Mouse (Mus musculus) liver, embryonic 13.5 days (tissue): ENCODE measurements around the gene Atp1a1. TPM values are rescaled to one million over a fixed set of nuclear protein-coding genes. Genes with fewer than 3 reads are reported as not detected.

Experiments
- ATAC-seq: fragments of 200-750 bp; cut with Nextera tagmentation; 2 replicates; pipeline ENCODE4 v1.8.0; 2017; ENCODE audit warnings: low read depth, mild to moderate bottlenecking, moderate number of reproducible peaks, moderate library complexity
- DNase-seq: peaks from one replicate; pipeline ENCODE4 v3.0.0; 2022
- H3K27ac ChIP-seq: fragments of 300-500 bp; sonication (generic); 2 replicates; pipeline ENCODE4 v1.5.1; 2015; ENCODE audit warnings: moderate library complexity, mild to moderate bottlenecking, inconsistent platforms
- H3K27me3 ChIP-seq: fragments of 300-500 bp; sonication (generic); 2 replicates; pipeline ENCODE4 v1.6.1; 2015; ENCODE audit warnings: mild to moderate bottlenecking, inconsistent platforms
- H3K36me3 ChIP-seq: fragments of 300-500 bp; sonication (generic); 2 replicates; pipeline ENCODE4 v1.6.1; 2015; ENCODE audit warnings: mild to moderate bottlenecking, inconsistent platforms
- H3K4me1 ChIP-seq: fragments of 300-500 bp; sonication (generic); replicated peaks from 2 replicates; pipeline ENCODE4 v1.6.1; 2015; ENCODE audit warnings: inconsistent platforms
- H3K4me2 ChIP-seq: fragments of 300-500 bp; sonication (generic); 2 replicates; pipeline ENCODE4 v1.6.1; 2015; ENCODE audit warnings: inconsistent platforms, mild to moderate bottlenecking, moderate library complexity
- H3K4me3 ChIP-seq: fragments of 300-500 bp; sonication (generic); replicated peaks from 2 replicates; pipeline ENCODE4 v1.5.1; 2015; ENCODE audit warnings: mild to moderate bottlenecking, inconsistent platforms
- H3K9ac ChIP-seq: fragments of 300-500 bp; sonication (generic); 2 replicates; pipeline ENCODE4 v1.6.1; 2015; ENCODE audit warnings: mild to moderate bottlenecking, inconsistent platforms
- H3K9me3 ChIP-seq: fragments of 300-500 bp; sonication (generic); replicated peaks from 2 replicates; pipeline ENCODE4 v1.6.1; 2016; ENCODE audit warnings: inconsistent platforms
- WGBS: fragments of 180-500 bp; shearing (Covaris S2); methylation state at CpG from one replicate; pipeline ENCODE4 v1.1.7; 2015; ENCODE audit not compliant: insufficient replicate concordance; 5-methylcytosine and 5-hydroxymethylcytosine counted together
- polyA plus RNA-seq: library from polyadenylated mRNA; unstranded; fragments of >200 nt; fragmentation: Nextera tagmentation; extraction: Ambion mirVana; gene quantifications from 2 replicates; pipeline ENCODE4 v1.2.1, GENCODE M21; 2015

Gene Atp1a1
- polyA plus RNA-seq, 1 experiment from 2014 or later: 40.1 TPM

DNA sequence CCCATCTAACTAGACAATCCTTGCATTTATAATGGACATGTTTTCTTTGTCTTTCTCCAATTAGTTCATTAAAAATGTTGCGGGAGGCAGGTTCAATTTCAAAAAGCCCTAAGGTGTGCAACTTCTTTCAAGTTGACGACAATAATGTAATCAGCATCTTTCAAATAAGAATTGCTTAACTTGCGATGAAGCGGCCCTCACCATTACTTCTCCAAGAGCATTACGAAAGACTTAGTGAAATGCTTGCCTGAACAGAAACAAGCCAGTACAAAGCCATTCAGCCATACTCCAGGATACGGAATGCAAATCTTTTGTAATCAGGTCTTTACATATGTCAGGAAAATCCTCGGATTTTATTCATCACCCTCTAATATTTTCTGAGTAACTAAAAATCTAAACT, 32.0 kb upstream of the Atp1a1 start:
- no peak for DNase-seq
- Histone ChIP-seq H3K4me2 (no peak overlapping the region), H3K4me1 (no peaks in the 10 kb centered on the region), H3K4me3 (no peak overlapping the region), H3K9ac (no peak overlapping the region), H3K9me3 (no peaks in the 10 kb centered on the region), H3K27me3 (no peaks in the 10 kb centered on the region), H3K27ac (no peak overlapping the region), H3K36me3 (no peaks in the 10 kb centered on the region)
- ATAC-seq: no peak
- 74% methylated on average over 7 of the region's 7 CpGs for WGBS

DNA sequence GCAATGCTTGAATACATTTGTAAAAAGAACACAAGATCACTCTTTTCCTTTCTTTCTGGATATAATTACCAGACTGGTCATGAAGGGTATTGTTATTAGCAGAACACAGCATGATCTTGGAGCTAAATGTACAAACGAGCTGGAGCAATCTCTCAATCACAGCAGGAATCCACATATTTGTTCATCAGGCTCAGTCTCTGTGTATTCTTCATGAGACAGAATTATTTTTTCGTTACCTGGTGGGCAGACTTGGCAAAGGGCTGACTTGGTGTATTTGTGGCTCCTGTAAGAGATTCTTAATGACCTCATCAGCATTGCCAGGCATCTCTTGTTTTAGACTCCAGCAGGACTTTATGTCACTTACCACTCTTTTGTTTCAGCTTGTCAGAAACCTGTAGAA, 31.6 kb upstream of the Atp1a1 start:
- no peaks in the 10 kb centered on the region for H3K4me1 ChIP-seq
- no peaks in the 10 kb centered on the region for H3K36me3 ChIP-seq
- no peak overlapping the region for H3K4me3 ChIP-seq
- no peaks in the 10 kb centered on the region for H3K9me3 ChIP-seq
- no peak overlapping the region for H3K27ac ChIP-seq
- H3K27me3 ChIP-seq: no peaks in the 10 kb centered on the region
- no peak overlapping the region for H3K4me2 ChIP-seq
- ATAC-seq (no peak), DNase-seq (no peak)
- H3K9ac ChIP-seq: no peak overlapping the region
- WGBS: 53% methylated on average over 2 of the region's 2 CpGs

- Histone ChIP-seq H3K4me2 (no peak overlapping the region), H3K36me3 (no peaks in the 10 kb centered on the region), H3K4me1 (no peaks in the 10 kb centered on the region), H3K27me3 (no peaks in the 10 kb centered on the region), H3K9me3 (no peaks in the 10 kb centered on the region), H3K9ac (no peak overlapping the region), H3K4me3 (no peak overlapping the region), H3K27ac (no peak overlapping the region)
- 66% methylated on average over 9 of the region's 9 CpGs for WGBS
- DNase-seq: no peak
- no peak for ATAC-seq
These were observed 29.8 kb upstream of the Atp1a1 start for GRCm38 (mm10) chr3:101634141-101634900.

DNA sequence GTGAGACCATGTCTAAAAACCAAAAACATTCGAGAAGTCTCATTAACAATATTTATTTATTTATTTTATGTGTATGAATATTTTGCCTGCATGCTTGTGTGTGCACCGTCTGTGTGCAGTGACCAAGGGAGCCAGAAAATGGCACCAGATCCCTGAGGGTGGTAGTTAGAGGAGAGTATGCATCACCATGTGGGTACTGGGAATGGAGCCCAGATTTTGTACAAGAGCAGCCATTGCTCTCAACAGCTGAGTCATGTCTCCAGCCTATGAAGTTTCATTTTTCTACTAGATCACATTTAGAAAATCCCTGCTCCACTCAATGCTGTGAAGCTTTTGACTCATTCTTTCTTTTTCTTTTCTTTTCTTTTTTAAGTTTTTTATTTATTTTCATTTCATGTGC, 23.8 kb upstream of the Atp1a1 start:
- ATAC-seq: no peak
- Histone ChIP-seq H3K27me3 (no peaks in the 10 kb centered on the region), H3K4me1 (no peaks in the 10 kb centered on the region), H3K36me3 (no peaks in the 10 kb centered on the region), H3K27ac (no peak overlapping the region), H3K4me2 (no peak overlapping the region), H3K4me3 (no peak overlapping the region), H3K9me3 (no peaks in the 10 kb centered on the region), H3K9ac (no peak overlapping the region)
- 72% methylated on average over 2 of the region's 2 CpGs for WGBS
- no peak for DNase-seq

DNA sequence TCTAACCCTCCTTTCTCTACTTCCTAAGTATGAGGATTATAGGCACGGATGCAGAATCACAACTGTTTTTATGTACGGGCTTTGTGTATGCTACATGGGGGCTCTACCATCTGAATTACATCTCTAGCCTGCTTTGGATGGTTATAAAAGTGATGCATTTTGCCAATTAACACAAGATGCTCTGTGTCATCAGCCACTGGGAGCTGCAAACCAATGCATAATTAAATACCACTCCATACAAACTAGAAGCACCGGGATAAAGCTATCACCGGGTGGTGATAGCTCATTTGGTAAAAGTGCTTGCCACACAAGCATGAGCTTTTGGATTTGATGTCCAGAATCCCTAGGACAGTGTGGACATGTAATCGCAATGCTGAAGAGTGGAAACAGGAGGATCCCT, 19.8 kb upstream of the Atp1a1 start:
- WGBS: 82% methylated on average over 5 of the region's 5 CpGs
- no peaks in the 10 kb centered on the region for H3K4me1 ChIP-seq
- DNase-seq: no peak
- H3K4me2 ChIP-seq: no peak overlapping the region
- ATAC-seq: no peak
- H3K36me3 ChIP-seq: no peaks in the 10 kb centered on the region
- no peak overlapping the region for H3K9ac ChIP-seq
- 0 out of 2 replicates have a peak, but pooled peaks cover 3% of the 10 kb centered on the region for H3K9me3 ChIP-seq
- no peak overlapping the region for H3K4me3 ChIP-seq
- no peaks in the 10 kb centered on the region for H3K27me3 ChIP-seq
- no peak overlapping the region for H3K27ac ChIP-seq

- WGBS: 54% methylated on average over 4 of the region's 4 CpGs
- ATAC-seq (no peak), DNase-seq (no peak)
- Histone ChIP-seq H3K27me3 (no peaks in the 10 kb centered on the region), H3K27ac (no peak overlapping the region), H3K4me1 (no peaks in the 10 kb centered on the region), H3K4me3 (no peak overlapping the region), H3K9me3 (0 out of 2 replicates have a peak, but pooled peaks cover 3% of the 10 kb centered on the region), H3K4me2 (no peak overlapping the region), H3K36me3 (no peaks in the 10 kb centered on the region), H3K9ac (no peak overlapping the region)
These were observed 14.5 kb upstream of the Atp1a1 start for GRCm38 (mm10) chr3:101619017-101619416.

GRCm38 (mm10) chr3:101618505-101618904, 14.0 kb upstream of the Atp1a1 start:
- Histone ChIP-seq H3K4me2 (no peak overlapping the region), H3K27me3 (no peaks in the 10 kb centered on the region; the same call in 1 of the 2 replicates), H3K27ac (no peak overlapping the region), H3K9me3 (0 out of 2 replicates have a peak, but pooled peaks cover 3% of the 10 kb centered on the region), H3K9ac (no peak overlapping the region), H3K4me3 (no peak overlapping the region), H3K4me1 (no peaks in the 10 kb centered on the region), H3K36me3 (no peaks in the 10 kb centered on the region)
- no peak for DNase-seq
- ATAC-seq: no peak
- 77% methylated on average over 4 of the region's 4 CpGs for WGBS

GRCm38 (mm10) chr3:101617451-101617850, 13.0 kb upstream of the Atp1a1 start:
- WGBS: 67% methylated on average over 8 of the region's 8 CpGs
- Histone ChIP-seq H3K4me1 (no peaks in the 10 kb centered on the region), H3K36me3 (no peaks in the 10 kb centered on the region), H3K27me3 (no peaks in the 10 kb centered on the region; the same call in 1 of the 2 replicates), H3K9ac (no peak overlapping the region), H3K27ac (no peak overlapping the region), H3K9me3 (no peaks in the 10 kb centered on the region), H3K4me3 (no peak overlapping the region), H3K4me2 (no peak overlapping the region)
- ATAC-seq (no peak), DNase-seq (no peak)

GRCm38 (mm10) chr3:101617007-101617406, 12.5 kb upstream of the Atp1a1 start:
- H3K4me1 ChIP-seq: no peaks in the 10 kb centered on the region
- no peak overlapping the region for H3K4me3 ChIP-seq
- H3K9ac ChIP-seq: no peak overlapping the region
- no peak overlapping the region for H3K4me2 ChIP-seq
- DNase-seq (no peak), ATAC-seq (no peak)
- no peak overlapping the region for H3K27ac ChIP-seq
- peaks cover 3% of the 10 kb centered on the region; the same call in 1 of the 2 replicates for H3K27me3 ChIP-seq
- H3K9me3 ChIP-seq: no peaks in the 10 kb centered on the region
- no peaks in the 10 kb centered on the region for H3K36me3 ChIP-seq

- WGBS: 57% methylated on average over 6 of the region's 6 CpGs
- Histone ChIP-seq H3K9me3 (no peaks in the 10 kb centered on the region), H3K36me3 (no peaks in the 10 kb centered on the region), H3K4me2 (no peak overlapping the region), H3K27ac (no peak overlapping the region), H3K4me1 (no peaks in the 10 kb centered on the region), H3K27me3 (peaks cover 4% of the 10 kb centered on the region; the same call in 1 of the 2 replicates), H3K9ac (no peak overlapping the region), H3K4me3 (no peak overlapping the region)
- ATAC-seq (no peak), DNase-seq (no peak)
These were observed 11.4 kb upstream of the Atp1a1 start for GRCm38 (mm10) chr3:101615856-101616255.

- no peaks in the 10 kb centered on the region for H3K36me3 ChIP-seq
- 56% methylated on average over 10 of the region's 10 CpGs for WGBS
- peaks cover 13% of the 10 kb centered on the region for H3K27me3 ChIP-seq
- no peak overlapping the region for H3K4me3 ChIP-seq
- no peaks in the 10 kb centered on the region for H3K4me1 ChIP-seq
- ATAC-seq (no peak), DNase-seq (no peak)
- no peak overlapping the region for H3K9ac ChIP-seq
- H3K9me3 ChIP-seq: no peaks in the 10 kb centered on the region
- no peak overlapping the region for H3K4me2 ChIP-seq
- no peak overlapping the region for H3K27ac ChIP-seq
These were observed 7.5 kb upstream of the Atp1a1 start for GRCm38 (mm10) chr3:101611813-101612491.
